Mouse (Mus musculus): ENCODE results near the gene Dst.

Gene Dst

DNA sequence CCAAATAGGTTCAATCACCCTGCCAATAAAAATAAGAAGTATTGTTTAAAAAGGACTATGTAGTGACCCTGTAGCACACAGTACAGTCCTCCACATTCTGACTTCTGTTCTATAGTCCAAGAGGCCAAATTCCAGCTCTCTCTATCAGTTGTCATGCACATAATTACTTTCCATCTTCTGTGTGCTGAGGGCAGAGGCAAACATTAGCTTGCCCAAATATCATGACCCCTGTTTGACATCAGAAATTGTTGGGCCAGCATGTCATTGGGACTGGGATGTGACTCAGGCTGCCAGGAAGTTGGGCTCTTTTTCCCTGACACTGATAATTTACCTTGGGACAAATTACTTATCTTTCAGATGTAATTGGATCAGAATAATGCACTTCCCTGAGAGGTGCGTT lies 214.9 kb downstream of the Dst start:
- no peak for DNase-seq (ENCODE audit: extremely low spot score, low read depth, low spot score)

DNA sequence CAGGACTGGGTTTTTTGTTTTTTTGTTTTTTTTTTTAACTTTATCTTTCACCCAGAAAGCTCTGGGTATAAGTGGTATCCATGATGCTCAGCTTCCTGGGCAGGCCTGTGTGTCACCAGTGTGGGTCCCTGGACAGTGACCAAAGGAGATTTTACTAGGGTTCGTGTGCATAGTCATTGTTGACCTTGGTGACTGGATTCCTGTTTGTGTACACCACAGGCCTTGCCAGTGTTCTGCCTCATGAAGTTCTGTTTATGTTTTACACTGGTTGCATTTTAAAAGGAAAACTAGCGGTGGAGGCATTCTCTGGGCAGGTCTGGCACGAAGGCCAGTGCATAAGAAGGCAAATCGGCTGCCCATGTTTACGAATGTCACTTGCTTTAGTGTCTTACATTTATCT lies 215.3 kb downstream of the Dst start:
- no peak for DNase-seq (ENCODE audit: extremely low spot score, low read depth, low spot score)

DNA sequence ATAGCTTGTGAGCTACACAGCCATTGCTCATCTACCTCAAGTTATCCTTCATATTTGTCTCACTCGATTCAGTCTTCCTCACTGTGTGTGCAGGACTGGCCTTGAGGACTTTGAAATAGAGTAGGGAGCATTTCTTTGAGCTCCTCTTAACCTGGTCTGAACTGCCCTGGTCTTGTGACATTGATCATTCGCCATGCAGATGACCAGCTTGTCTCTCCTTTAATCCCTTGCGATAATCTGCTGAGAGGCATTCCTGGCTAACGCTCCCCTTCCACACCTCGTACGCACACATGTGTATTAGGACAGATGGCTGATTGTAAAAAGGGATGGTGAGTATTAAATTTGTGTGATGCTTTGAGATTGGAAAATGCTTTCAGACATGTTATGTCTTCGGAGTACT lies 216.4 kb downstream of the Dst start:
- no peak for DNase-seq (ENCODE audit: extremely low spot score, low read depth, low spot score)

DNA sequence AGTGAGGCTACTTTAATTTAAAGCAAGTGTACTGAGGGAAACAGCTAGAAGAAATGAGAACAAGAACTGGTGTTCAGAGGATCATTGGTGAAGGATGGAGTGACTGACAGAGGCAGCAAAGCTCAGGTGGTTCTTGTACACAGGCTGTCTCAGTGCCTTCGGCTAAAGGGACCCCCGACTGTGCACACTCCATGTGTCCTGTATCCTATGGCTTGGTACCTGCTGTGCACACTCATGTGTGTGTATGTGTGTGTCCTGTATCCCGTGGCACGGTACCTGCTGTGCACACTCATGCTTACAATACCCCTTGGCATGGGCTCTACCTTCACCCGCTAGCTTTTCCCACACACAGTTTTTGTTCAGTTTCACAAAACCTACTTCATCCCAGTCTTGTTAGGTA lies 217.1 kb downstream of the Dst start:
- DNase-seq (ENCODE audit: extremely low spot score, low read depth, low spot score), result no peak

DNA sequence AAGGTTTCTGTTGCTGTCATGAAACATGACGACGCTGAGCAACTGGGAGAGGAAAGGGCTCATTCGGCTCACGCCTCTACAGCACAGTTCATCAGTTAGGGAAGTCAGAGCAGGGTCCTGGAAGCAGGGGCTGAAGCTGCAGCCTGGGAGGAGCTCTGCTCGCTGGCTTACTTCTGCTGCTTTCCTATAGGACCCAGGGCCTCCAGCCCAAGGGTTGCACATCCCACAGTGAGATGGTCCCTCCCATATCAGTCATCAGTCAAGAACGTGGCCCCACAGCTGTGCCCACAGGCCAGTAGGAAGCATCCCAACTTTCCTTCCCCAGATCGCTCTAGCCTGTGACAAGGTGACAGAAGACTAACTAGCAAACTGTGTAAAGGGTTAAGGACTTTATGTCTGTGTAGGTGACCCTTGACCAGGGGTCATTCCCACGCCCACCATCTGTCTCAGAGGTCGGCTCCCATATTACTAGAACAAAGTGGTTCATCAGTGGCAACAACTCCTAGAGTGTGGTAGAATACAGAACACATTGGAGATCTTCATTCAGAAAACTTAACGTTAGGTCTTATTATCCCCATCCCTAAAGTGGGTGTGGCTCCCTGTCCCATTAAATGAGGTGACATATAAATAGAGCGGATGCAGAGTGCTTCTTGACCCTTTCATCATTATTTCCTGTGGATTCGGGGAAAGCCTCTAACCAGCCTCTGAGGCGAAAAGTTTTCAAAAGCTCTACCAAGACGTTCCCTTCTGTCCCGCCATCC lies 219.9 kb downstream of the Dst start:
- no peak for DNase-seq (ENCODE audit: extremely low spot score, low read depth, low spot score)

DNA sequence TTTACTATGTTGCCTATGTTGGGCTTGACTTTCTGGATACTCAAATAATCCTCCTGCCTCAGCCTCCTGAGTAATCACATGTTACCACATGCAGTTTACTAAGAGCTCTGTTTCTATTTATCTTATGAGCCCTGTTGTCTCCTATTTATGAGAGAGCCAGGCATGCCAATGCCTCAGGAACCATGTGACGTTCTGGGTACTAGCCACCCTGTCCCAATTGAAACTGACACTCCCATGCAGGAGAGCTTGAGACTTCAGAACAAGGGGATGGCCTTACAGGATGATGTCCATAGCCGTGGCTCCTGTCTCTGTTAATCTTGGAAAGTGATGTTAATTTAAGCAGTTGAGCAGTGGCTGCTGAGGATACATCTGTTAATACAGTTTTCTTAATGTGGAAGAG lies 220.8 kb downstream of the Dst start:
- DNase-seq (ENCODE audit: extremely low spot score, low read depth, low spot score), result no peak

DNA sequence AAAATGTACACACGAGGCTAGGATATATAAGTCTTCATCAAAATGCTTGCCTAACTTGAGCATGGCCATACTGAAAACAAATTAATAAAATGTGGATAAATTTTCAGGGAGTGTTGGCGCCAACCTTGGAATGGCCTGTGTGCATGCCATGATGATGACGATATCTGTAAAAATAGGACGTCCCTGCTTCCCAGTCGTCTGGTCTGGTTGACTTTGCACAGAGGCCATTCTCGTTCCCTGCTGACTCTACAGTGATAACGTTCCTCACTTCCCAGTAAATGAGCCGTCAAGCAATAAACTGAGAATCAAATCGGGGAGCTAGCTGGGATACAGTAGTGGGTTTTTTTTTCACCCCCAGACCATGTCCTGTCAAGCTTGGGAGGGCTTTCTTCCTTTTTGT lies 221.7 kb downstream of the Dst start:
- DNase-seq (ENCODE audit: extremely low spot score, low read depth, low spot score), result no peak

DNA sequence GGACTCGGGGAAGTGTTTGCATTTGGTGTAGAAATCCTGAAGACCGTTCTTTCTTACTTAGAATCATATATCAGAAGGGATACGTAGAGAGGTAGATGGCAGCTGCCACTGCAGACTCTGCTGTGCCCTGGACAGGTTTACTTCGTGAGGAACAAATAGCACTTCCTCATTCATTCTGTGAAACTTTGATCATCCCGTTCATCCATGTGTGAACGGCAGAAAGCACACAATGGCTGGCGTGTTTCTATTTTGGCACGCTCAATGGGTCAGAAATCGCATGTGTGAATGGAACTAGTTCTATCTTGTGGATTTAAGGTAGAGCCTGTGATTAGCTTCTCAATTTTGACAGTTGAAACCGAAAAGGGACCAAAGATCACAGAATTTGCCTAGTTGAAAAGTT lies 222.8 kb downstream of the Dst start:
- no peak for DNase-seq (ENCODE audit: extremely low spot score, low read depth, low spot score)

DNA sequence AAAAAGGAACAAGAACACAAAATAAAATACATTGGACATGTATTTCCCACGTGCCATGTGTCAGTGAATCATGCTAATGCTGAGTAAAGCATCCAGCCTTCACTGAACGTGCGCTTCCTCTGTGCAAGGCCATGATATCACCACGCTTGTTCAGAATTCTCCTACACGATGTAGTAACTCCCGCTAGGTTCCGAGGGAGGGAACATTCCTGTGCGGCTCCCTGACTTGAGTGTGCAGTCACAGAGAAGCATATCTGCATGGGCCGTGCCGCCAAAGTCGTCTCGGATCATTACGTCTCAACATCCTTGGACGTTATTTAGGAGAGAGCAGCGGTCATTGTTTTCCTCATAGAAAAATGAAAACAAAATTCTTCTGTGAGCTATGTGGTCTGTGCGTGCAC lies 224.8 kb downstream of the Dst start:
- no peak for DNase-seq (ENCODE audit: extremely low spot score, low read depth, low spot score)

DNA sequence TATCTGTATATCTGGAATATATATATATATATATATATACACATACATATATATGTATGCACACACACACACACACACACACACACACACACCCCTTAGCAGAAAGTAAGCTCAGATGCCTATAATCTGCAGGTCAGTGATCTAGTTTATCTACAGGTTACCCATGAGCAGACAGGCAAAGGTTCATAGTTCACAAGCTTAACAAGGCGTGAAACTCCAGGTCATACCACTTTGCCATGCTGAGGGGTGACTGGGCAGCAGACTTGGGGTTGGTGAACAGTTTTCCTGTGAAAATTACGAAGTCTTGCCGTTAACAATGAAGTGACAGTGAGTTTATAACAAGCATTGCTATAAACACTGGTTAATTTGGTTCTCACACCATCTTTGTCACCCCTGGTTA lies 227.5 kb downstream of the Dst start:
- DNase-seq (ENCODE audit: extremely low spot score, low read depth, low spot score), result no peak

DNA sequence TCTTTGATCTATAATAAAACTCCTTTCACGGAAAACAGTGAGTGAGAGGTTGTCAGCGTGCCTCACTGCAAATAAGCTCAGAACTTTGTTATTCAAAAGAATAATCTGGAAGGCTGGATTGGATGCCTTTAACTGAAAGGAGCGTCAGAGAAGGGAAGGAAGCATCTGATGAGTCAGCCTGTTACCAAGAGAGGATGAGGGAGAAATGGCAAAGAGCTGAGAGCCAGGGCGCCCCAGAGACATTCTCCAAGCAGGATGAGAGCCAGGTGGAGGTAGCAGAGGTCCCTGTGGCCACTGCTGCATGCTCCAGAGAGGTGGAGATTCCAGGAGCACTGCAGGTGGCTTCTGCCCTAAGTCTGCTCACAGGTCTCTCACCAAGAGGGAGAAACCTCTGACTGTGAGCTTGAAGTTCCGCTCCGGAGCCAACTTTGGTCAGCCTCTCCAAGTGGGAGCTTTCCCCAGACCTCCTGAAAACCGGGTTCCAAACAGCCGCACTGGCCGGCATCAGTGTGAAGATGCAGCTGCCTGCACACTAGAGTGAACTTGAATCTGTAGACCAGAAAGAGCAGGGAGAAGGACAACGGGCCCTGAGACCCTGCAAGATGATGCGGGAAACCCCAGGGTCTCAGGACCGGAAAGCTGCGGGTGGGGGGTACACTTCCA lies 231.3 kb downstream of the Dst start:
- no peak for DNase-seq (ENCODE audit: extremely low spot score, low read depth, low spot score)

DNA sequence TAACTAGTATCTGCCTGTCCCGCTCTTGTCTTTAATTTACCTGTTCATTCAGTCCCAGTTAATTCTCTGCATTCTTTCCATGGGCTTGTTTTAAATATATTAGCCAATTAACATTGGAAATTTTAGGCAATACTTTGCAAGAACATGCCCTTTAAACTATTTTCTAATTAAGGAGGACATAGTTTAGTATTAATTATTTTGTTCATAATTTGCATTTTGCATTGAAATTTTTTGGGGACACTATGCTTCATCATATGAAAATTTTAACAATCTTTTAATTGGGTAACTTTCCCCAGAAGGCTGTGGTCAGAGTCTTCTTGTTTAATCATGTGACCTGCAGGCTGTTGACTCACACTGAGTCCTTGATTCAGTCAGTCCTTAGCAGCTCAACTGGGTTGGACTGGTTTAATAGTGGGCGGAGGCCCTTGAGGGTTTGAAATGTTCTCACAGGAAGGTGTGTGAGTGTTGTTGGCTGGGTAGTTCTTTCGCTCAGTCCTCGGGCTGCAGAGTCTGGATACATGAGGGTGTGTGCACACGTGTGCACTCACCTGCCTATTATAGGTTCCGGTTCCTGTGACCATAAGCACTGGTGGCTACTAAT lies 231.9 kb downstream of the Dst start:
- DNase-seq (ENCODE audit: extremely low spot score, low read depth, low spot score), result no peak

DNA sequence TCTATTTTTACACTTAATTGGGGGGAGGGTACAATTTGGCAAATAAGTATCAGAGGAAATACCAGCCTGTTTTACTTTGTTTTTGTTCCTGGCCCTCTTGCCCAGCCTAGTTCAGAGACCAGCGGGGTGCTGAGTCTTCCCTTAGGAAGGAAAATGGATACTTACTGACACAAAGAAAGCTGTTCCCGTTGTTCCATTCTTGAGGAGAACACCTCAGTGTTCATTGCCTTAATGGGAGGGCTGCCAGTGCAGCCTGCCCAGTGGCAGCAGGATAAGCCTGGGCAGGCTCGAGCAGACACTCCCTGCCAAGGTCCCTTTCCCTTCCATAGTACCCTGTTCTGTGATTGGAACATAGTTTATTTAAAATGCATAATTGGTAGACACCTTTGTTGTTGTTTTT lies 232.7 kb downstream of the Dst start:
- DNase-seq (ENCODE audit: extremely low spot score, low read depth, low spot score), result no peak

DNA sequence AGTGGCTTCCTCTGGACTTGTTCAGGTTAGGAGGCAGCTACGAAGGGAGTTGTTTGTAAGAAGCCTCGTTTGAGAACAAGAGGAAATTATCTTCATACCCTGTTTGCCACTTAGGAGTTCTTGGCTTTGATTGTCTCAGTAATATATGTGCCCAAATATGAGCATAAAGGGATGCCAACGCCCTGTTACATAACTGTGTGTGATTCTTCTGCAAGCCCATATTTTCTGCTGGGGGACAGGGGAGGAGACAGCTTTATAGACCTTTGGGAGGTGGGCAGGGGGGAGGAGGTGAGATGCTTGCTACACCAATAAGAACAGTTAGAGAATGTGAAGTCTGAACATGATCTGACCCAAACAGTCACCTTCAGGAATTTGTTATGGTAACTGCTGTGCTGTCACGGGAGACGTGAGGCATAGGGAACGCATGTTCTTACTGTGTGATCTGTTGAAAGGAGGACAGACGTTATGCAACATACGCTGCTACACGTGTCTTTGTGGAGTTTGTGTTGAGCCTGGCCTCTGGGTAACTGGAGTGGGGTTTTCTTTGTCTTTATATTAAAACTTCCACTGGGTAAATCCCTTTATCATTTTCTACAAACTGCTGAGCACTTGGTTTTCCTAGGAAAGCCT lies 235.0 kb downstream of the Dst start:
- DNase-seq (ENCODE audit: extremely low spot score, low read depth, low spot score), result no peak

DNA sequence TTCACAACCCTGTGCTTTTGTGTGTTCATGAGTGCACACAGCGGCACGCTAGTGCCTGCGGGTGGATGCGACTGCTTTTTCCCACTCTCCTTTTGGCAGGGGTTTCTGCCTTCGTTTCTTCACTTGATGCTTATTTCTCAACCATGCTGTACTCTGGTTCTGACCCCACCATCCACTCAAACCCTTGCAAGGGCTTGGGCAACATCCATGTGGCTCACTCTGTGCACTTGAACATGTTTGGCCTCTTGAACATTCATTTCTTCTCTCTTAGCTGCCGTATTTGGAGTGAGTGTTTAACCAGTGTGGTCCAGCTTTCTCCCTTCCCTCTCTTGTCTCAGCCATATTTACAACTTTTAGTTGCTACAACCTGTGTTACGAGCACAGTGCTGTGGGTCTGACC lies 236.8 kb downstream of the Dst start:
- DNase-seq (ENCODE audit: extremely low spot score, low read depth, low spot score), result no peak

DNA sequence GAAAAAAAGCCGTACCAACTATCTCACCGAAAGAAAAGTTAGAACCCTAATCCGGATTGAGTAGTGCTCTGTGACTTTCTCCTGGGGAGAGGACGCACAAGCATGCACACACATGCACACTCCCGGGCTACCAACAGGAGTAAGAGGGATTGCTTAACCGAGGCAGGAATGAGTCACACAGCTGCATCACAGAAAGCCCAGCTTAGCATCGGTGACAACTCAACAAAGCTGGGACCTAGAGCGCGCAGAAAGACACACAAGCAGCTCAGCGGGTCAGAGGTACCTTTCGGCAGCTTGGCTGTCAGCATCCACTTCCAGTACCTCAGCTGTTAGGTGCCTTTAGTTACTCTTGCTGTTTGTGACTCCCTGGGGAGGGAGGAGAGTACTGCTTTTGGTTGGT lies 240.0 kb downstream of the Dst start:
- DNase-seq (ENCODE audit: extremely low spot score, low read depth, low spot score), result no peak

DNA sequence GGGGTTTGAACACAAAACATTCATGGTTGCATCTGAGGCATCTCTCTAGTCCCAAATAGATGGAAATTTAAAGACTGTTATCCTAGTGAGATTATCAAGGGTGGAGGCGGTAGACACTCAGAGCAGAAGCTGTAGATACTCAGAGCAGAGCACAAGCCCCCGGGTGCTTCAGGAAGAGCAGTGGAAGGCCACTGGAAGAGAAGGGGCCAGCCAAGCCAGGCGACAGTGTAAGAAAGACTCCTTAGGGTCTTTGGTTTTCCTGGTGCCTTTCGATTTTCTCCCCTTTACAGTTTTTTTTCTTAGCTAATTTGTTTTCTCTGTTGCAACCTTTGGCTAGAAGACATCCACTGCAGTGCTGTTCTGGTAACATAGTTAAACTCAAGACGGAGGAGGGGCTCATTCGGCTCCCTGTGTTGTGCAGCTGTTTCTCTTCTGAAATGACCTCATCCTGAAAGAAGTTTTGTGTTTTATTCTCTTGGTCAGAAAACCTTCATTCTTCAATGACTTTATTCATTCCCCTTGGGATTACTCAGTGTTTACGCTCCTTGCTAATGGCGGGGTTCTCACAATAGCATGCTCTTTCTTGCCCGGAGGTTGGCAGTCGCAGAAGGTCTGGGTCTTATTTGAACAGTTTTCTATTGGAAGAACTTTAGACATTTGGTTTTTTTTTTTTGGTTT lies 242.5 kb downstream of the Dst start:
- DNase-seq (ENCODE audit: extremely low spot score, low read depth, low spot score), result no peak

DNA sequence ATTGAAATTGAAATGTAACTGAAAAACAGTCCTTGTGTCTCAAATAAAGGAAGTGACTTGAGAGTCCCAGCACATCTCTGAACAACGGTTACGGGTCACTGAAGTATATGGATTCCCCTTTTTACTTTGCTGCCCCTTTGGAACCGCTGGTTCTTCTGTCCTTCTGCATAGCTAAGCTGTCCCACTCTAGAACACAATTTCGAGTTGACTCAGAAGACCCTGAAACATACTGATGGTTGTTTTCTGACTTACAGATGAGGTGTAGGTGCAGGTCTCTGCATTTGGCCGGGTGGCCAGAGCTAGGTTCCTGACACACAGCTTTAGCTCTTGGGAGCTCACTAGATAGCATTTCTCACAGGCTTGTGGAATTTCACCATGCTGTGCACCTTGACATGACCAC lies 244.7 kb downstream of the Dst start:
- DNase-seq (ENCODE audit: extremely low spot score, low read depth, low spot score), result no peak

DNA sequence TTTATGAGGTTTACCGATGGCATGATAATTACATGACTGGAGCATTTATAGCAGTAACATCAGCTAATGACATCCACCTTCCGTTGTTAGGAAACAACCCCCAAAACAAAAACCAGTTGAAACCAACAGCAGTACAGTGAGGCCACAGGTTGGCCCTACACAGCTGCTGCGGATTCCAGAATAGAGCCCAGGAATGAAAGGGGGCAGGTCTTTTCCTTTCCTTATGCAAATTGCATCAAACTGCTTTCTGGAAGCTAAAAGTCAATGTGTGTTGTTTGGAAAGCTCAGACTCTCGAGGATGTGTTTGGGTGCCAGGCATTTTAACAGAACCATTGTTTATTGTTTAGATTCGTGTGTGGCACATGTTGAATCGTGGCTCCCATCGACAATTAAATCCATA lies 248.0 kb downstream of the Dst start:
- DNase-seq (ENCODE audit: extremely low spot score, low read depth, low spot score), result no peak

DNA sequence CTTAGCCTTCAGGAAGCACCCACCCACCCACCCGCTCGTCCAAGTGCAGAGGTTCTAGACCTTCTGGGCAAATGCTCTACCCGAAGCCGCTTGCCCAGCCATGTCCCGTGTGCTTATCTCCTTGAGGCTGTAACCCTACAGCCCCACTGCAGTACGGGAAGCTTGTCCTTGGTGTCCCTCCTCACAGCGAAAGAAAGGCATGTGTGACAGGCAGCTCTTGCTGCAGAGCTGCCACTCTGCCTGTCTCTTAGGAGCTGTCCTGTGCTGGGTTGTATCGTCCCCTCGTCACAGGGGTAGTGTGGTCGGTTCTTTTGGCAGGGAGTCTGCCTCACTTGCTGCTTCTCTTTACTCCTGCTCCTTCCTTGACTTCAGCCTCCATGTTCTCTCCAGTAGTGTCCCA lies 249.7 kb downstream of the Dst start:
- no peak for DNase-seq (ENCODE audit: extremely low spot score, low read depth, low spot score)

DNA sequence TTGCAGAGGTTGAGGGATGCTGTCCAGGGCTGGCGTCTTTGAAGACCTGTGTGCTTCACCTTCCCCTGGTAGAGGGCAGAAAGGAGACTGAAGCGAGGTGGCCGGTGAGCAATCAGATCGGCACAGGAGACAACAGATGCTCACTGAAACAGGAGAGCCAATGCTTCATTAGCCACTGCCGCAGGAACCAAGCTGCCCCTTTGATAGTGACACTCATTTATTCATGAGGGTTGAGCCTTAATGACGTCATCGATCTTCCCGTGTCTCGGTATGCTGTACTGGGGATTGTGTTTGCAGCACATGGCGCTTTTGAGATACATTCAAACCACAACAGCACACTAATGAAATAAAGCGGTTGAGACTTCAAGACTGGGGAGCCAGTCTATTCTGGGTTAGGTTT lies 250.8 kb downstream of the Dst start:
- DNase-seq (ENCODE audit: extremely low spot score, low read depth, low spot score), result no peak

DNA sequence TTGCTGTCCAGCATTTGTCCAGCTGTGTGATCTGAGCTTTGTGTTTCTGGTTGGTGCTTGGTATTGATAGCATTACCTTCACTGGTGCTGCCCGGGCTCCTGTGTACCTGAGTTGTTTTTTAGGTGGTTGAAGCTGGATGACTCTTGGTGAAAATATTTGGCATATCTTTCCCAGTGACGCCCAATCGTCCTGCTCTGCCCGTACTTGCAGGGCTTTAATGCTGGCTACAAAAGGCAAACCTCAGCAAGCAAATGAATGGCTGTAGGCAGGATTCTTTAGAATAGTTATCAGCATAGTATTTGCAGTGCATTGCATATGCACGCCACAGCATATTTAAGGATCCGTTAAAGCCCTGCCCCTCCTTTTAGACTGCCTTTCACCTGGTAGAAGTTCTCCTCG lies 251.9 kb downstream of the Dst start:
- no peak for DNase-seq (ENCODE audit: extremely low spot score, low read depth, low spot score)

All from hindlimb bud, embryonic 11.5 days (tissue).